Mouse (Mus musculus): ENCODE data around the gene Zfp652.

Zfp652 gene

GRCm38 (mm10) chr11:95769208-95769607, 56.7 kb downstream of the Zfp652 start:
- DNase-seq: no peak

- no peak for DNase-seq
Measured at GRCm38 (mm10) chr11:95770720-95771364, 58.4 kb downstream of the Zfp652 start.

- DNase-seq: no peak
Measured at GRCm38 (mm10) chr11:95771665-95772064, 59.2 kb downstream of the Zfp652 start.

DNA sequence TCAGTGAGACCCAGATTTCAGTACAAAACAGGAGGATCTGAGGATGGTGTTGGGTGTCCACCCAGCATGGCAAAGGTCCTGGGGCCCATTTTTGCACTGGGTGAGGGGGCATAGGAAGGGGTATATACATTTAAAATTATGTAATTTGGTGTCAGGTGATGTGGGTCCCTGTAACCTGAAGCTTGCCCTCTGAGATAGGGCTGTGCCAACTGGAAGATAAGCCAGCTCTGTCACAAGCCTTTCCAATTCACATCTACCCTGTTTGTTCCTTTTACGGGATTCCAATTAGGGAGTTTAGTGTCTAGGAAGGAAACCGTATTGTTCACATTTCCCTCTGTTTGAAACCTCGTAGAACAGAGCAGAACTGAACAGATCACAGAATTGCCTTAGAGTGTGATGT, 60.8 kb downstream of the Zfp652 start:
- no peak for DNase-seq

GRCm38 (mm10) chr11:95777323-95778297, 65.1 kb downstream of the Zfp652 start:
- no peak for DNase-seq

DNA sequence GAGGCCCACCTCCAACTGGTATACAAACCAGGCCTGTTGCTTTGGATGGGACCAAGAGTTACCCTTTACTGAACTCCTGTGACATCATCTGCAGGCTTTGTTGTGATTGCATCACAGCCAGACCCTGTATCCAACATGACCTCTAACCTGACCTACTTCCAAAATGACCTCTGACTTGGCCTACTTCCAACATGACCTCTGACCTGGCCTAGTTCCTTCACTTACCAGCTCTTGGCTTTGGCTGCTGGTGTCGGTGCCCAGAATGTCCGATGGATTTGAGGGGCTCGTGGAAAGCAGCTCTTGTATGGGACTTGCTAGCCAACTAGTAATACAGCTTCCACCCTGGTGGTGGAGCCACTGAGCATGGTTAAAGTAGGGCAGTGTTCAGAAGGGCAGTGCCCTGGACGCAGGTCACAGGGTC, 66.4 kb downstream of the Zfp652 start:
- no peak for DNase-seq

GRCm38 (mm10) chr11:95779366-95779765, 66.9 kb downstream of the Zfp652 start:
- DNase-seq: no peak

GRCm38 (mm10) chr11:95780480-95780879, 68.0 kb downstream of the Zfp652 start:
- DNase-seq: no peak

- no peak for DNase-seq
Measured at GRCm38 (mm10) chr11:95781557-95781956, 69.1 kb downstream of the Zfp652 start.

- DNase-seq: no peak
Measured at GRCm38 (mm10) chr11:95783457-95783856, 71.0 kb downstream of the Zfp652 start.

DNA sequence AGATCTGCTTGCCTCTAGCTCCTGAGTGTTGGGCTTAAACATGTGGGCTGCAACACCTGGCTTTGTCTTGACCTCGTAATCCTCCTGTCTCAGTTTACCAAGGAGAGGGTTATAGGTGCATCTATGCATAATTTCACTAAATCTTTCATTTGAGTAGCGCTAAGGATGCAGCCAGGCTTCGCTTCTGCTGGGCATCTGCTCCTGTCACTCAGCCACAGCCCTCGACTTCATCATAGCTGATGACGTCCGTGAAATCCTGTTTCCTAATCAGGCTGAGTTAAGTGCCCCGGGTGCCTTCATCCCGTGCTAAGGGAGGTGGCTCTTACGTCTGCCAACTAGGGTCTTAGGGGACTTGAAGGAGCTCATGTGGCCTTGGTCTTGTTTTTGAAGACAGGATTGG, 71.5 kb downstream of the Zfp652 start:
- no peak for DNase-seq

GRCm38 (mm10) chr11:95785675-95786074, 73.2 kb downstream of the Zfp652 start:
- DNase-seq: no peak

DNA sequence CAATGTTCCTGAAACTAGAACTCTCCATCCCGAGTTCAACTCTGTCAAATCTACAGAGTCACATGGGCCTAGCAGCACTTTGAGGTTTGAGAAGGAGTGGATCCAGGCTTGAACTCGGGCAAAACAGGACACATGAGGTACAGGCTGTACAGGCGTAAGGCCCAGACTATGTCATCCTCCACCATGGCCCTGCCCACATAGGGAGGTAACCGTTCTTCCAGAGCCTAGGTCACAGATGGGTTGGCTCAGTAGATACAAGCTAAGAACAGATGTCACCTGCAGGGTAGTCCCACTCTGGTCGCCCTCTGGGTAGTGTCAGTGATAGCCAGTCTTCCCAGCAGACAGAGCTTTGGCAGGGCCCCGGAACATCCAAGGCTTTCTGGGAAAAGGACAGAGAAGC, 74.0 kb downstream of the Zfp652 start:
- DNase-seq: no peak

DNA sequence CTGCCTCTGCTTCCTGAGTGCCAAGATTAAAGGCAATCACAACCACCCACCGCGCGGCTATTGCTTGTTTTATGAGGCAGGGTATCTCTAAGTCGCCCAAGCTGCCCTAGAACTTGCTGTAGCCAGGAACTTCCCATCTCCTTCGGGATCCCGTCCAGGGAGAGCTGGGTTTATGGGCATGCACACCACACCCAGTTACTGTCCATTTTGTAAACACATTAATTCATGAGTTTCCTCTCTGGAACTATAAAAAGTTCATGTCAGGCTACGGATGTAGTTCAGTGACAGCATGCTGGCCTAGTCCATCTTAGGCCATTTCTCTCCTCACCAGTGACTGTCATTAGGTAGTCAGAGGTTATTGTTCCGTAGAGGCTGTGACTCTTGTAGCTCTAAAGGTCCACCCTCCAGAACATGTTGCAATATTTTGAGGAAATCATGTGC, 77.0 kb downstream of the Zfp652 start:
- DNase-seq: no peak

- peak; percentile 89 for DNase-seq
Measured at GRCm38 (mm10) chr11:95791787-95792186, 79.3 kb downstream of the Zfp652 start.

DNA sequence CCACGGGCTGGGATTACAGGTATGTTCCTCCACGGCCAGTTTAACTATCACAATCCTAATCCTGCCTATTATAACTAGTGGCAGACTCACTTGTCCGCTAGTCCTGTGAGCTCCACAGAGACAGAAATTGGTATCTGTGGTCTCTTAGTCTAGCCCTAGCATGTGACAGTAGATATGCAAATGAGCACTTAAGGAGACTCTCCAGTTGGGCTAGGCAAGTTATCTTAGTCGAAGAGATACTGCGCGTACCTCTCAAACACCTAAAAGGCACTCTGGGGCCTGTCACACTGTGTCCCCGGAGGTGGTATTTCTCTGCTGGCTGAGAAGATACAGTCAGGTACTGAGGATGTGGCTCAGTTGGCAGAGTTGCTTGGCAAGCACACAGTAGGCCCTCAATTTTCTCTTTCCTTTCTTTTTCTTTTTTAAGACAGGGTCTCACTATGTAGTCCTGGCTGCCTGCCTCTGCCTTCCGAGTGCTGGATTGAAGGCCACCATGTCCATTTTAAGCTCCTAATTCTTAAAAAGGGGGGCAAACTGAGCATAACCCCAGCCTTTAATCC, 80.6 kb downstream of the Zfp652 start:
- DNase-seq: no peak

GRCm38 (mm10) chr11:95794201-95794600, 81.7 kb downstream of the Zfp652 start:
- DNase-seq: no peak

- DNase-seq: no peak
Measured at GRCm38 (mm10) chr11:95795582-95795981, 83.1 kb downstream of the Zfp652 start.

DNA sequence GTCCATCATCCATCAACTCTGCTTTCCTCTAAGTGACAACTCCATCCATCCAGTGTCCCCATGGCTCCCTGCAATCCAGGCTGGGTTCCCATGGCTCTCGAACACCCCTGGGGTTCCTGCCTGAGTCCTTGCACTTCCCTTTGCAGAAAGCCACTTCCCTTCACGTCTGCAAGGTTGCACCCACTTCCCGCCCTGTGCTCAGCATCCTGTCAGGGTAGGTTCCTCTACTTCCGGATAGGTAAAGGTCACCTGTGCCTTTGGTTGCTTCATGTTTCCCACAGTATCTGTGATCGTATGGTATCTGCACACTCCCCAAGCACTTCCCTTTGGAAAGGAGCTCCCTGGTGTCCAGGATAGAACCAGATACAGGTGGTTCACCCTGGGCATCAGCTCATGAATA, 92.5 kb downstream of the Zfp652 start:
- no peak for DNase-seq

DNA sequence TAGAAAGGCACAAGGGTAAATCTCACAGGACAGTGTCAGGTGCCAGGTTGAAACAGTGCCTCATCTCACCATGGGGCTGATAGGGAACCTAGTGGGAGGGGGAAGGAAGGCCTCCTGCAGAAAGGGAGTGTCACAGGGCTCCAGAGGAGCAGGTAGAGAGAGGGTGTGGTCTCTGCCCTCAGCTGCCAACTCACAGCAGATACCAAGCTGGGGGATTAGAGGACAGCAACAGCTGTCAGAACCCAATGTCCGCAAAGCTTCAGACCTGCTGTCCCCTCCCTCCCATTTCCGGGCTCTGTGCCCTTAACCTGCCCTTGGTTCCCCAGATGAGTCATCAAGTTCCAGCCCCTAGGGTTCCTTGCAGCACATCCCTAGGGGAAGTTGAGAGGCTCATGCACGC, 93.1 kb downstream of the Zfp652 start:
- no peak for DNase-seq

DNA sequence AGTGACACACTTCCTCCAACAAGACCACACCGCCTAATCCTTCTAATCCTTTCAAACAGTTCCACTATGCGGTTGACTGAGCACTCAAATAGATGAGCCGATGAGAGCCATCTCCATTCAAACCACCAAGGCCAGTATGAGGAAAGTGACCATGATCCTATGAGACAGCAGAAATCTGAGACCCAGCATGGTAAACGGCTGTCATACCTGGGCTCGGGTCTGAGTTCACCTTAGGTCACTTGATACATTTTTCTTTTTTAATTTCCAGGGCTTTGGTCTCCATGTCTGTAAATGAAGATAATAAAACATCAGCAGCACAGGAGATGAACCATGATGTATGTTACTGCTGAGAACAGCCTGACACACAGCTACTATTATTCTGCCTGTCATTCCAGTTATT, 95.4 kb downstream of the Zfp652 start:
- DNase-seq: no peak

- no peak for DNase-seq
Measured at GRCm38 (mm10) chr11:95808448-95809011, 96.1 kb downstream of the Zfp652 start.

- no peak for DNase-seq
Measured at GRCm38 (mm10) chr11:95809603-95810002, 97.1 kb downstream of the Zfp652 start.

All from layer of hippocampus, adult 9-11 months (tissue).